Mouse (Mus musculus): ENCODE measurements around the gene Dync1i2. TPM values are rescaled to one million over a fixed set of nuclear protein-coding genes. Genes with fewer than 3 reads are reported as not detected.

Dync1i2 gene
- total and polyA plus RNA-seq, 2 experiments from 2014 or later = 108 to 164 TPM

- Histone ChIP-seq H3K4me3 (ENCODE audit: low read length) (0 out of 2 replicates have a peak overlapping the region, but pooled peaks have one; percentile 1), H3K4me2 (ENCODE audit: low read depth, low read length) (peak overlapping the region; percentile 50), H3K36me3 (ENCODE audit: insufficient read depth, low read length) (no peaks in the 10 kb centered on the region), H3K9me3 (ENCODE audit: low read length) (no peaks in the 10 kb centered on the region), H3K4me1 (ENCODE audit: insufficient read depth, low read length) (peaks cover 15% of the 10 kb centered on the region; the same call in 1 of the 2 replicates), H3K27ac (peak overlapping the region; percentile 32; the same call in 1 of the 2 replicates), H3K9ac (replicated peaks; ENCODE audit: low read length) (peak overlapping the region; percentile 4; the same call in 1 of the 2 replicates), H3K27me3 (ENCODE audit: insufficient read depth, low read length) (no peaks in the 10 kb centered on the region)
- DNase-seq (ENCODE audit: low spot score) (peak; percentile 48), ATAC-seq (peak; percentile 68; the same call in 1 of the 2 replicates)
- no peak for TF ChIP-seq CTCF (IDR thresholded peaks at IDR 0.05; ENCODE audit: low read depth)
- WGBS = 11% methylated on average over 16 of the region's 16 CpGs
Observed at GRCm38 (mm10) chr2:71191391-71192194, 19.9 kb upstream of the Dync1i2 start.

GRCm38 (mm10) chr2:71192195-71192807 is 19.2 kb upstream of the Dync1i2 start:
- WGBS = 47% methylated on average over 17 of the region's 17 CpGs
- ATAC-seq (no peak), DNase-seq (ENCODE audit: low spot score) (no peak)
- H3K4me2 ChIP-seq (ENCODE audit: low read depth, low read length) = peak overlapping the region; percentile 50
- H3K4me3 ChIP-seq (ENCODE audit: low read length) = 0 out of 2 replicates have a peak overlapping the region, but pooled peaks have one; percentile 1
- no peaks in the 10 kb centered on the region for H3K27me3 ChIP-seq (ENCODE audit: insufficient read depth, low read length)
- 0 out of 2 replicates have a peak overlapping the region, but pooled peaks have one; percentile 9 for H3K9ac ChIP-seq (replicated peaks; ENCODE audit: low read length)
- peaks cover 15% of the 10 kb centered on the region; the same call in 1 of the 2 replicates for H3K4me1 ChIP-seq (ENCODE audit: insufficient read depth, low read length)
- no peaks in the 10 kb centered on the region for H3K9me3 ChIP-seq (ENCODE audit: low read length)
- no peak for TF ChIP-seq CTCF (IDR thresholded peaks at IDR 0.05; ENCODE audit: low read depth)
- H3K36me3 ChIP-seq (ENCODE audit: insufficient read depth, low read length) = no peaks in the 10 kb centered on the region
- peak overlapping the region; percentile 32; the same call in 1 of the 2 replicates for H3K27ac ChIP-seq

DNA sequence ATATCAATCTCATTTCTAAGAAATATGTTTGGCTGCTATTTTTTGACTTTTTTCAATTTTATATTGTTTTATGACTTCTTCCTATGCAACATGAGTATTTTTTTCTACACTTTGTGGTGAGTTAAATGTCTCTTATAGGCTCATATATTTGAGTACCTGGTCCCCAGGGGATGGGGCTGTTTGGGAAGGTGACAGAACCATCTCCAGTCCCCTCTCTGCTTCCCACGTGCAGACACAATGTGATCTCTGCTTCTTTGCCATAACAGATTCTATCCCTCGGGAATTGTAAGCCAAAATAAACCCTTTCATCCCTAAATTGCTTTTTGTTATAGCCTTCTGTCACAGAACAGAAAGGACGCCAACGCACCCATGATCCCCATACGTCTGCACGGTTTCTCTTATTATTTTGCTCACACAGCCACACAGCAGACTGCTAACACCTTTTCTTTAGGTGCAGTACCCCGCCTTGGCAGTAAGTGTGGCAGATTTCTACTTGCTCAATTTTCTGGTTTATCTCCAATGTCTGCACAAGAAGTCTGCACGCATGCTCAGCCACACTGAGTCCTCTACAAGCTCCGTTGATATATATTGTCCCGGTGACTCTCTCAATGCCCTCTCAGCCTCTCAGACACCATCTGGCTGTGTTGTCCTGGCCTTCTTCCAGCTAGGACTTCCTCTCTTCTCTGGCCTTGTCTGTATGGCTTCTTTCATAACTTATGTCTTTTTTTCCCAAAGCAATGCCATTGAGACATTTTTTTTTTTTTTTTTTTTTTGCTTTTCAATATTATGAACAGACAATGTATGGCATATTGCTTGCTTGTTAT is 17.2 kb upstream of the Dync1i2 start:
- H3K4me3 ChIP-seq (ENCODE audit: low read length) = no peak overlapping the region
- no peaks in the 10 kb centered on the region for H3K27me3 ChIP-seq (ENCODE audit: insufficient read depth, low read length)
- WGBS = 38% methylated on average over 10 of the region's 10 CpGs
- no peak for TF ChIP-seq CTCF (IDR thresholded peaks at IDR 0.05; ENCODE audit: low read depth)
- ATAC-seq = peak; percentile 79
- peak; percentile 66 for DNase-seq (ENCODE audit: low spot score)
- H3K4me2 ChIP-seq (ENCODE audit: low read depth, low read length) = peak overlapping the region; percentile 33
- H3K9me3 ChIP-seq (ENCODE audit: low read length) = no peaks in the 10 kb centered on the region
- no peak overlapping the region for H3K9ac ChIP-seq (replicated peaks; ENCODE audit: low read length)
- H3K36me3 ChIP-seq (ENCODE audit: insufficient read depth, low read length) = no peaks in the 10 kb centered on the region
- H3K27ac ChIP-seq = no peak overlapping the region
- peaks cover 15% of the 10 kb centered on the region; the same call in 1 of the 2 replicates for H3K4me1 ChIP-seq (ENCODE audit: insufficient read depth, low read length)

- no peak overlapping the region for H3K9ac ChIP-seq (replicated peaks; ENCODE audit: low read length)
- no peak for ATAC-seq
- H3K27me3 ChIP-seq (ENCODE audit: insufficient read depth, low read length) = no peaks in the 10 kb centered on the region
- no peak for TF ChIP-seq CTCF (IDR thresholded peaks at IDR 0.05; ENCODE audit: low read depth)
- 78% methylated on average over 4 of the region's 4 CpGs for WGBS
- no peak overlapping the region for H3K4me2 ChIP-seq (ENCODE audit: low read depth, low read length)
- no peaks in the 10 kb centered on the region for H3K9me3 ChIP-seq (ENCODE audit: low read length)
- no peak for DNase-seq (ENCODE audit: low spot score)
- no peak overlapping the region for H3K4me3 ChIP-seq (ENCODE audit: low read length)
- no peaks in the 10 kb centered on the region for H3K36me3 ChIP-seq (ENCODE audit: insufficient read depth, low read length)
- H3K27ac ChIP-seq = no peak overlapping the region
- peaks cover 11% of the 10 kb centered on the region; the same call in 1 of the 2 replicates for H3K4me1 ChIP-seq (ENCODE audit: insufficient read depth, low read length)
Observed at GRCm38 (mm10) chr2:71196947-71197346, 14.6 kb upstream of the Dync1i2 start.

GRCm38 (mm10) chr2:71198907-71199306 is 12.6 kb upstream of the Dync1i2 start:
- ATAC-seq (no peak), DNase-seq (ENCODE audit: low spot score) (no peak)
- Histone ChIP-seq H3K4me1 (ENCODE audit: insufficient read depth, low read length) (0 out of 2 replicates have a peak, but pooled peaks cover 6% of the 10 kb centered on the region), H3K9ac (replicated peaks; ENCODE audit: low read length) (no peak overlapping the region), H3K27me3 (ENCODE audit: insufficient read depth, low read length) (no peaks in the 10 kb centered on the region), H3K4me3 (ENCODE audit: low read length) (no peak overlapping the region), H3K27ac (no peak overlapping the region), H3K36me3 (ENCODE audit: insufficient read depth, low read length) (no peaks in the 10 kb centered on the region), H3K9me3 (ENCODE audit: low read length) (no peaks in the 10 kb centered on the region), H3K4me2 (ENCODE audit: low read depth, low read length) (no peak overlapping the region)
- WGBS = 57% methylated on average over 3 of the region's 3 CpGs
- no peak for TF ChIP-seq CTCF (IDR thresholded peaks at IDR 0.05; ENCODE audit: low read depth)

DNA sequence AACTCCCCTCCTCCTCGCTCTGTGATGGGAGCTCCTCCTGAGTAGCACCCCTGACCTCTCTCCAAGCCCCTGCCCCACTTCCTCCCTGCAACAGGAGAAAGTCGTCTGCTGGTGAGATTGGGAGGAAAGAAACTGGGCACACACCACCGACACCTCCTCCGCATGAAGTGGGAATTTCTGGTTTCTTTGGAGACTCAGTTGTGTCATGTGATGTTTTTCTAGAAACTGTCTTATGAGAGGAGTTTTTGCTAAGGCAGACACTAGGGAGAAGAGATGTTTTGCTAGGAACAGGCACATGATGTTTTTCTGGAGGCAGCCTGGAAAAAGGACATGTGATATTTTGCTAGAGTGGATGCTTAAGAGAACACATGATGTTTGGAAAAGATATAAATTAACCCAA is 11.0 kb upstream of the Dync1i2 start:
- Histone ChIP-seq H3K36me3 (ENCODE audit: insufficient read depth, low read length) (no peaks in the 10 kb centered on the region), H3K9me3 (ENCODE audit: low read length) (no peaks in the 10 kb centered on the region), H3K9ac (replicated peaks; ENCODE audit: low read length) (no peak overlapping the region), H3K27me3 (ENCODE audit: insufficient read depth, low read length) (no peaks in the 10 kb centered on the region), H3K4me1 (ENCODE audit: insufficient read depth, low read length) (no peaks in the 10 kb centered on the region), H3K4me3 (ENCODE audit: low read length) (no peak overlapping the region), H3K27ac (no peak overlapping the region), H3K4me2 (ENCODE audit: low read depth, low read length) (no peak overlapping the region)
- no peak for DNase-seq (ENCODE audit: low spot score)
- no peak for ATAC-seq
- WGBS = 63% methylated on average over 4 of the region's 4 CpGs
- no peak for TF ChIP-seq CTCF (IDR thresholded peaks at IDR 0.05; ENCODE audit: low read depth)

All from hindbrain, postnatal 0 days (tissue).